Mouse (Mus musculus) left cerebral cortex, postnatal 25 days (tissue): ENCODE measurements around the gene Ddx6. TPM values are rescaled to one million over a fixed set of nuclear protein-coding genes. Genes with fewer than 3 reads are reported as not detected.

Experiments used
- DNase-seq, 2 experiments: peaks; one replicate each; pipeline ENCODE4 v3.0.0; 2022; ENCODE audit warnings: low spot score in 2 of 2, mixed read lengths in 1 of 2
- intact Hi-C: fragments of 180-260 bp; cut with DNase I; formaldehyde crosslinking; loops from one replicate; pipeline ENCODE4 v1.15.1; 2025
- total RNA-seq, 2 experiments: library from RNA; stranded (reverse); gene quantifications; 2 replicates each; pipeline ENCODE4 v1.2.3; 2021

The Ddx6 gene
- total RNA-seq, 2 experiments from 2014 or later, result 131 to 134 TPM

GRCm38 (mm10) chr9:44673005-44673404, 68.3 kb downstream of the Ddx6 start, which contains the start of gene Treh:
TSS of gene Treh (plus strand) at chr9:44673233.
- no peak for DNase-seq
- intact Hi-C loops, result no loop called here

GRCm38 (mm10) chr9:44678288-44678871, 73.7 kb downstream of the Ddx6 start:
- no peak for DNase-seq
- intact Hi-C loops, result no loop called here

- intact Hi-C loops, result no loop called here
- DNase-seq, result no peak
Observed at GRCm38 (mm10) chr9:44679565-44679964, 74.9 kb downstream of the Ddx6 start.

GRCm38 (mm10) chr9:44683046-44683445, 78.4 kb downstream of the Ddx6 start:
- intact Hi-C loops, result no loop called here
- DNase-seq, result no peak

- intact Hi-C loops, result loop anchor here (1.0 kb wide), 1 partner anchor 30 kb away; no protein-coding TSS in a partner anchor
- peak; percentile 63 to 65 for DNase-seq
Observed at GRCm38 (mm10) chr9:44685346-44686330, 80.9 kb downstream of the Ddx6 start.

GRCm38 (mm10) chr9:44686638-44687037, 81.9 kb downstream of the Ddx6 start:
- intact Hi-C loops, result no loop called here
- no peak for DNase-seq

- intact Hi-C loops, result no loop called here
- DNase-seq, result no peak
Observed at GRCm38 (mm10) chr9:44688013-44688412, 83.3 kb downstream of the Ddx6 start.

Other genes starting within 250 kb of the Ddx6 start
- gene Vps11, start 243.2 kb upstream of the Ddx6 start, total RNA-seq, result 10 to 100 TPM; 47.3 to 47.4 TPM
- 100 to 1,000 TPM; 142 to 144 TPM for gene Hyou1, start 225.4 kb upstream of the Ddx6 start, total RNA-seq
- 10 to 100 TPM; 27.3 to 29.1 TPM for gene Slc37a4, start 208.0 kb upstream of the Ddx6 start, total RNA-seq
- gene Rps25, start 197.8 kb upstream of the Ddx6 start, total RNA-seq, result 100 to 1,000 TPM; 615 to 632 TPM
- gene Trappc4, start 197.3 kb upstream of the Ddx6 start, total RNA-seq, result 10 to 100 TPM; 67.6 to 68.8 TPM
- 10 to 100 TPM; 14.6 to 15.8 TPM for gene Ccdc84, start 186.3 kb upstream of the Ddx6 start, total RNA-seq
- gene Foxr1, start 163.8 kb upstream of the Ddx6 start, total RNA-seq, result not detected
- not detected for gene Upk2, start 149.9 kb upstream of the Ddx6 start, total RNA-seq
- 10 to 100 TPM; 60.3 to 60.9 TPM for gene Bcl9l, start 122.1 kb upstream of the Ddx6 start, total RNA-seq
- gene Cxcr5, start 43.0 kb upstream of the Ddx6 start, total RNA-seq, result not detected
- gene Treh, start 68.3 kb downstream of the Ddx6 start, total RNA-seq, result under 1 TPM; 0.25 to 0.34 TPM
- gene Phldb1, start 130.3 kb downstream of the Ddx6 start, total RNA-seq, result 10 to 100 TPM; 54.9 to 70.7 TPM
- 100 to 1,000 TPM in 1 of 2 experiments, 10 to 100 TPM in 1; 98.0 to 103 TPM for gene Arcn1, start 163.0 kb downstream of the Ddx6 start, total RNA-seq
- 10 to 100 TPM; 68.8 to 83.5 TPM for gene Ift46, start 163.0 kb downstream of the Ddx6 start, total RNA-seq
- gene Tmem25, start 194.4 kb downstream of the Ddx6 start, total RNA-seq, result 10 to 100 TPM; 49.0 to 53.0 TPM
- gene Ttc36, start 198.2 kb downstream of the Ddx6 start, total RNA-seq, result under 1 TPM in 1 of 2 experiments, not detected in 1; 0.99 TPM